Mouse (Mus musculus): ENCODE results near the gene Tnip2. TPM values are rescaled to one million over a fixed set of nuclear protein-coding genes. Genes with fewer than 3 reads are reported as not detected.
A peak's percentile ranks its signal among the peaks of the same experiment; 100 is the strongest.

Gene Tnip2
- total RNA-seq, 2 experiments from 2014 or later = 14.9 to 18.3 TPM

- peak; percentile 97 to 98 for DNase-seq (ENCODE audit: low spot score in 2 of 2)
These were observed 12.1 kb upstream of the Tnip2 start, which contains the start of gene Sh3bp2 for GRCm38 (mm10) chr5:34525663-34526476. TSS of gene Sh3bp2 (plus strand) at chr5:34525838.

- peak in 1 of 2 experiments; percentile 19 for DNase-seq (ENCODE audit: low spot score in 2 of 2)
These were observed 10.7 kb upstream of the Tnip2 start for GRCm38 (mm10) chr5:34524511-34524910.

- no peak for DNase-seq (ENCODE audit: low spot score in 2 of 2)
These were observed 10.2 kb upstream of the Tnip2 start for GRCm38 (mm10) chr5:34523958-34524485.

DNA sequence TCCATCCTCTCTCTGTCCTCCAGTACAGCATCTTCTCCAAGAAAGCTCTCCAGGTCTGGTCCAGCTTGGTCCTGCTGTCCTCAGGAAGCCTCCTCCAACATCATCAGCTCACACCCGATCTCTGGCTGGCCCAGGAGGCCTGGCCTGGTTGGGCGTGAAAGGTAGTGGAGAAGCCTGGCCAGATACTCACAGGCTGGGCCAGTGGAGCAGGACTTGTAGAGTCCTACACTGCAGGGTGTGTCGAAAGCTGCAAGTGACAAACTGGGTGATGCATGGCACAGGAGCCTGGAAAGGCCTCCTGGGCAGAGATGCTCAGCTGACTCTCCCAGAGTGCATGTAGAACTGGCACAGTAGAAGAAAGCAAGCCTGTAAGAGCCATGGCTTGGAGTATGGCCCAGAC lies 7.5 kb upstream of the Tnip2 start:
- no peak for DNase-seq (ENCODE audit: low spot score in 2 of 2)

DNA sequence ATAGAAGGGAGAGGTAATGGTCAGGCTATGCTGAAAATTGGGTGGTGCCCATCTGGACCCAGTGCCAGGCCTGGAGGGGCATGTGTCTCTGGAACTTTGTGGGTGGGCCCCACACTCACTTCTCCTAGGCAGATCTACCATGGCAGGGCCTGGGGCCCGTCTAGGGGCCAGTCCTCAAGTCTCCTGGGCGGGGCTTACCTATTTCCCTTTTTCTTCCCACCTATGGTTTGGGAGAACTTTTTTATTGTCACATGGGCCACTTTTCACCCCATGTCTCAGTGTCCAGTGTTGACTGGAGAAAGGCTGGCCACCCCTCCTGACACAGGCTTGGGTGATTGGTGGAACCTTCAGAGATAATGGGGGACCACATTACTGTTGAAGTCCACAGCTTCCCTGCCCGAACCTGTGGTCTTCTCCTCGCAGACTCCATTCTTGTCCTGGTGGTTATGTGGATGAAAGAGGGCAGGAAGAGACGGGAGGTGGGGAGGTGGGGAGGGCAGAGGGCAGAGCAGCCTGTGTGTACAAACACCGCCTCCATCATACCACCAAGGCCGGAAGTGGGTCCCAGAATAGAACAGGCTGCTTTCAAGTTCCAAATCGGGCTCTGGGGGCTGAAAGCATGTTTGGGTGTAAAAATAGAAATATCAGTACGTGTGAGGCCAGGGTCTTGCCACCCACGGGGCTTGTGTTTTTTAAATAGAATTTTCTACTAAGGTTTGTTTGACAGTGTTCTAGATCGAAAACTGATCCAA lies 6.8 kb upstream of the Tnip2 start:
- no peak for DNase-seq (ENCODE audit: low spot score in 2 of 2)

DNA sequence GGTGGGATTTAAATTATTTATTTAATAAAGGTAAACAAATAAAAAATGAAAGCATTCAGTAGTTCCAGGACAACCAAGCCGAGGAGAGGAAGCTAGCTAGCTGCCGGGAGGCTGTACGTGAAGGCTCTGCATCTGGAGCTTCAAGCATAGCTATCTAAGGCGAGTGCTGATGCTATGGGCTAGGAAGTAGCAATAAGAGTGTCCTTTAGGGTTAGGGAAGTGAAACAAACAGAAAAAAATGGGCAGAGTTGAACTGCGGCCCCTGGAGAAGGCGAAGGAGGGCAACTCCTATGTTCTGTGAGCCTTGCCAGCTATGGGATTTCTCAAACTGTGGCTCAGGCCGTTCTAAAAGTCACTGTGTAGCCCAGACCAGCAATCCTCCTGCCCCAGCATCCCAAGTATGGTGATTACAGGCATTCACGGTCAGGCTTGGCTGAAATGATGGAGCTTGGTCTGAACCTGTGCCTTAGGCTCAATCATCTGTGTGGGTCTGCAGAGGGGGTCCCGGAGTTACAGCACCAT lies 5.7 kb upstream of the Tnip2 start:
- DNase-seq (ENCODE audit: low spot score in 2 of 2) = no peak

- peak; percentile 87 to 92 for DNase-seq (ENCODE audit: low spot score in 2 of 2)
These were observed 4.1 kb upstream of the Tnip2 start for GRCm38 (mm10) chr5:34517913-34518312.

DNA sequence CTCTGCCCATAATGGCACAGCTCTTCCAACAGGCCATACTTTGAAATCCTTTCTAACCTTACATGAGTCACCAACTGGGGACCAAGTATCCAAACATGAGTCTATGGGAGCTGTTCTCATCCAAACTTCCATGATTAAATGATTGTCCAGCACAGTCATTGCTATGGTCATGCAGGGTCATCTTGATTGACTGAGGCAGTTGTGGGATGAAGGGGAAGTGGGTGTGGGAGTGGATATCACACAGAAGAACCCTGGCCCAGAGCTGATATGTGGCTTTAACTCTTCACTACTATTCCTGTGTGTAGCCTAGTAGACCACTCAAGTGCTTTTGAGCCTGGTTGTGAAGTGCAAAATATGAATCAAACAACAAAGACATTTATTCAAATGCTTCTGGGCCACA lies 1.3 kb upstream of the Tnip2 start:
- DNase-seq (ENCODE audit: low spot score in 2 of 2) = peak in 1 of 2 experiments; percentile 7

DNA sequence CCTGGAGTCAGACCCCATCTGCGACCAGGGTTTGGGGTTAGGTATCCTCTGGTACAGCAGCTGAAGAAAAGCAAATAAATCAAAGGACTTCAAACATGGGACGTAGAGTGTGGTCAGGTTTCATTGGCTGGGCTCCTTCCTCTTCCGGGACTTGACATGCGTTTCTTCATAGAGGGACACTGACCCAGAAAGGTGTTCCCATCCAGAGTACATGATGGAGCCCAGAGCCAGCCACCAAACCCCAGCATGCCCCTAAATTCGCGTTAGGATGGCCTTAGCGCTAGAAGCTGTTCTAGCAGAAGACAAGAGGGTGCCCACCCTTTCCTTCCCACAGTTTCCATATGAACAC lies 401 bp upstream of the Tnip2 start:
- no peak for DNase-seq (ENCODE audit: low spot score in 2 of 2)

GRCm38 (mm10) chr5:34512486-34512885 lies 1.3 kb downstream of the Tnip2 start:
- no peak for DNase-seq (ENCODE audit: low spot score in 2 of 2)

GRCm38 (mm10) chr5:34502821-34503220 lies 11.0 kb downstream of the Tnip2 start:
- DNase-seq (ENCODE audit: low spot score in 2 of 2) = no peak

DNA sequence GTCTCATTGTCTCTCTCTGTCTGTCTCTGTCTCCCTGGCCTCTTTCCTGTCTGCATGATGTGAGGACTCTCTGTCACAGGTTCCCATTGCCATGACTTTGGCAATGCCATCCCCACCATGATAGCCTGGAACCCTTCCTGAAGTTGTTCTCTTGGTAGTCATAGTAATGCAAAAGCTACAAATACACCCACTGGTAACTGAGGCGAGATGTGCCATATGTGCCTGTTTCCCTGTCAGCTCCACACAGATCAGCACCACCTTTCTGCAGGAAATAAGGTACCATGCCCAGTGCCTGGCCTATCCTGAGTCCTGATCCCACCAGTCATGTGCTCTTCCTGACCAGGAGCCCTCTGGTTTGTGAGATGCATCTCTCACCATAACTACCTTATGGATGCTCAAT lies 11.4 kb downstream of the Tnip2 start:
- no peak for DNase-seq (ENCODE audit: low spot score in 2 of 2)

DNA sequence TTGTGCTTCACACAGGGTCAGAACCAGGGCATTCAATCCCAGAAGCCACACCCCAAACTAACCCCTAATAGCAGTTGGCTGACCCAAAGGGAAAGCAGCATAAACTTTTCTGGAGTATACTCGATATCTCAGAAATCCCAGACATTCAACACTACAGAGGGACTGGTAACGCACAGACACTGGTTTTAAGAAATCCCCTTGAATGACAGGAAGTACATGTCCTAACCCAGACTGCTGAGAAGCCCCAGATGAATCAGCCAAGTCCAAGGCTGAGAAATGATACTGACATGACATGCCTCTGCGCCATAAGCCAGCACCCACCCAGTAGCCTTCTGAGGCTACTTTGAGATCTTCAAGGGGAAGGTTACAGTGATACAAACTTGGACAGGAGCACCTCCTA lies 12.2 kb downstream of the Tnip2 start:
- no peak for DNase-seq (ENCODE audit: low spot score in 2 of 2)

GRCm38 (mm10) chr5:34500886-34501285 lies 12.9 kb downstream of the Tnip2 start:
- DNase-seq (ENCODE audit: low spot score in 2 of 2) = no peak

GRCm38 (mm10) chr5:34496745-34497144 lies 17.0 kb downstream of the Tnip2 start:
- DNase-seq (ENCODE audit: low spot score in 2 of 2) = no peak

- DNase-seq (ENCODE audit: low spot score in 2 of 2) = no peak
These were observed 24.4 kb downstream of the Tnip2 start for GRCm38 (mm10) chr5:34489418-34489787.

DNA sequence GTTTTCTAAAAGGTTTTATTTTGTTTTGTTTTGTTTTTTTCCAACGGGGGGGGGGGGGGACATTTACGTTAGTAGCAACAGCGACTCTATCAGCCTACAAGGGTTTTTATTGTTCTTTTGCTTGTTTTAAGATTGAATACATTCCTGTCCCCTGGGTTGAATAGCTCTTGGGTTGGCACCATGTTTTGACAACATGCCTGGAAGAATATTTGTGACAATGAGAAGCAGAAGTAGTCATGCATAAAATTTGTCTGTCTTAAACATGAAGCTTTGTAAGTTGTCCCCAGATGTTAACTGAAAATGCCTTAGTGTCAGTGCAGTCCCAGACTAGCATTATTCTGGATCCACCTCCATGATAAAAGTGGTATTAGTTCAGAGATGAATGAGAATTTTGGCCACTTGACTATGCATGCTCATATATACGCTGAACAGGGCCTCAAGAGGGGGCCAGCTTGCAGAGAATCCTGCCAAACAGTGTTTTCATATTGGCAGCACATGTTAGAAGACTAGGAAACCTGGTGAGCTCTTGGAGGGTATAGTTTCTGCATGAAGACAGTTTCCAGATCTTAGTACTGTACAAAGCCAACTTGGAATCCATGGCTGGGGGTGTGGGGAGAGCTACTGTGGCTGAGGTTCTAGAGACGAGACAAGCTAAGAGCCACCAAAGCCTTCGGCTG lies 24.9 kb downstream of the Tnip2 start:
- DNase-seq (ENCODE audit: low spot score in 2 of 2) = no peak

DNA sequence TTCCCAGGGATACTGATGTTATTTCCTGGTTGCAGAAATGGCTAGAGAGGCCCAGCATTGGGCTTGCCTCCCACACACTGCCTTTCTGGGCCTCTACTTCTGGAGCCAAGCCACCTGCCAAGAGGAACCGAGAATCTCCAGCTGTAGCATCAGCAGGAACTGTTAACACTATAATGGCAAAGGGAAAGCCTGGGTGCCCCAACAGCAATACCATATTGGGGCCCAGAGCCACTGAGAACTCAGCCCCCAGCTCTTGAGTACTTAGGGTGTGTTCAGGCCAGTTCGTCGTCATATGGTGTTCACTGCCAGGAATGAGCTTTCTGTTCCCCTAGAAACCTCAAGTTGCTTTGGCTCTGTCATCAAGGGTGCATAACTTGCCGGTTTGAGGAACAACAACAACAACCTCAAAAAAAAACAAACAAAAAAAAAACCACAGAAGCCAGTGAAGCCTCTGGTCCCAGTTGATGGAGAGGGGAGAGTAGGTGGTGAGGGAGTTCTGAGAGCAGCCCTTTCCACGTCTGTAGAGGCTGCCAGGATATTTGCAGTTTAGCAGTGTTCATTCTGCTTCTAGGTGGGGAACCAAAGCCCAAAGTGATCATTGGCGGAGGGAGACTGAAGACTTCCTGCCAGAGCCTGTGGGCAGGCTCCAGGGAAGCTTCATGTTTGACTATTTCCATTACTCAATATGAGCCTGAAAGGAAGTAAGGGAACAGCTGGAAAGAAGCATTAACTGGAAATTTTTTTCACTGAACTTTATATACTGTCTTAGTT lies 26.3 kb downstream of the Tnip2 start:
- DNase-seq (ENCODE audit: low spot score in 2 of 2) = no peak

DNA sequence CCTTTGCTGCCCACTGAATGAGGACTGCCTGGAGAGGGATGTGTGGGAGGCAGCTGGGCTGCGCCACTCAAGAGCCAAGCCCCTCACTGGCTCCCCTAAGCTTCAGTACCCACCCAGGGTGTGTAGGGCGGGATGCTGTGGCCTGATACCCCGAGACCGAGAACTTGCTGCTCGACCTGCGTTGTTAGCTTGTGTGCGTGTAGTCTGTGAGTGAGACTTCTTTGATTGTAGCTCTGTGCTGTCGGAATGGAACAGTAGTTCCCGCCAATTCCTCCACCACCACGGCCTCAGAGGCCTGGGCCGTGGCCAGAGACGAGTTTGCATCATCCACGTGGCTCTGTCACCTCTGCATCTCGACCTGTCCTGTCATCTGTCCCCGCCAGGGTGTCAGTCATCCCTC lies 28.1 kb downstream of the Tnip2 start:
- DNase-seq (ENCODE audit: low spot score in 2 of 2) = no peak

DNA sequence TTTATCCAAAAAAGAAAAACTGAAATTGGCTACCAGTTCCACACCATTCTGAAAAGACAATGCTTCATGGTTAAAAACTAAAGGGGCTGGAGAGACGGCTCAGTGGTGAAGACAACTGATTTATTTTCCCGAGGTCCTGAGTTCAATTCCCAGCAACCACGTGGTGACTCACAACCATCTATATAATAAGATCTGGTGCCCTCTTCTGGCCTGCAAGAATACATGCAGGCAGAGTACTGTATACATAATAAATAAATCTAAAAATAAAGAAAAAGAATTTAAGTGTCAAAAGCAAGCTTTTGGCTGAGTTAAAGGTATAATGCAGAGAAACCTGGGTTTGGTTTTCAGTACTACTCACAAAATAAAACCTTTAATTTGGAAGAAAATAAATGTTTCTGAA lies 32.9 kb downstream of the Tnip2 start:
- no peak for DNase-seq (ENCODE audit: low spot score in 2 of 2)
